Mouse (Mus musculus) cerebellum, adult 2 months (tissue): ENCODE results near the gene Hnrnpl. TPM values are rescaled to one million over a fixed set of nuclear protein-coding genes. Genes with fewer than 3 reads are reported as not detected.

Experiments used
- DNase-seq, 2 experiments: peaks; one replicate each; pipeline ENCODE4 v3.0.0; 2021
- H3K27ac ChIP-seq: fragments of 200-500 bp; 2 replicates; pipeline ENCODE4 v1.5.1; 2012; ENCODE audit warnings: low read length, control low read depth, inconsistent platforms; ENCODE audit not compliant: insufficient read depth
- H3K27me3 ChIP-seq: fragments of 200-500 bp; 2 replicates; pipeline ENCODE4 v1.6.1; 2012; ENCODE audit warnings: inconsistent platforms, mild to moderate bottlenecking, low read length, moderate library complexity; ENCODE audit not compliant: control insufficient read depth, insufficient read depth
- H3K4me1 ChIP-seq: fragments of 200-500 bp; 2 replicates; pipeline ENCODE4 v1.6.1; 2011; ENCODE audit warnings: low read length; ENCODE audit not compliant: control insufficient read depth, insufficient read depth
- H3K4me3 ChIP-seq: fragments of 200-500 bp; replicated peaks from 2 replicates; pipeline ENCODE3; 2011; ENCODE audit warnings: mild to moderate bottlenecking, low read depth, low read length, control low read depth; ENCODE audit not compliant: insufficient read depth
- CTCF ChIP-seq: fragments of 200-500 bp; IDR thresholded peaks from 2 replicates; pipeline ENCODE4 v1.5.1; 2011; ENCODE audit warnings: low read depth, mild to moderate bottlenecking, control low read depth, low read length, moderate library complexity, borderline replicate concordance; ENCODE audit not compliant: insufficient read depth
- POLR2A ChIP-seq: fragments of 200-500 bp; IDR thresholded peaks from 2 replicates; pipeline ENCODE4 v1.6.1; 2011; ENCODE audit warnings: low read length, control low read depth, borderline replicate concordance; ENCODE audit not compliant: insufficient read depth
- WGBS: fragments of 180-500 bp; shearing (Covaris S2); methylation state at CpG from one replicate; pipeline ENCODE4 v1.1.7; 2018; 5-methylcytosine and 5-hydroxymethylcytosine counted together
- polyA plus RNA-seq: library from polyadenylated mRNA; depleted of rRNA; stranded (reverse); fragments of >200 nt; gene quantifications from 2 replicates; pipeline ENCODE4 v1.2.3, GENCODE M21; 2012; rRNA removed

Gene Hnrnpl
- 366 and 379 TPM in 2 replicates for polyA plus RNA-seq

GRCm38 (mm10) chr7:28808221-28808941 lies at the start of gene Hnrnpl:
TSS of gene Hnrnpl (plus strand) at chr7:28808541.
- Histone ChIP-seq H3K27me3 (no peaks in the 10 kb centered on the region), H3K4me1 (no peaks in the 10 kb centered on the region; the same call in 1 of the 2 replicates), H3K27ac (peak within 1 kb of the TSS; percentile 95), H3K4me3 (peak within 1 kb of the TSS; percentile 72)
- TF ChIP-seq POLR2A (no peak), CTCF (no peak)
- DNase-seq, result peak; percentile 52 to 62
- WGBS, result under 1% methylated on average over 35 of the region's 35 CpGs

GRCm38 (mm10) chr7:28758623-28759022 lies 49.7 kb upstream of the Hnrnpl start:
- no peak for DNase-seq
- Histone ChIP-seq H3K4me3 (no peak overlapping the region), H3K27me3 (no peaks in the 10 kb centered on the region; the same call in 1 of the 2 replicates), H3K4me1 (no peaks in the 10 kb centered on the region; the same call in 1 of the 2 replicates), H3K27ac (no peak overlapping the region)
- 83% methylated on average over 13 of the region's 13 CpGs for WGBS
- TF ChIP-seq CTCF (no peak), POLR2A (no peak)

- 93% methylated on average over 9 of the region's 9 CpGs for WGBS
- DNase-seq, result no peak
- no peak overlapping the region for H3K4me3 ChIP-seq
- TF ChIP-seq POLR2A (no peak), CTCF (no peak)
- H3K27me3 ChIP-seq, result no peaks in the 10 kb centered on the region
- no peak overlapping the region for H3K27ac ChIP-seq
- no peaks in the 10 kb centered on the region; the same call in 1 of the 2 replicates for H3K4me1 ChIP-seq
Observed at GRCm38 (mm10) chr7:28761907-28762306, 46.4 kb upstream of the Hnrnpl start.

GRCm38 (mm10) chr7:28765211-28765610 lies 43.1 kb upstream of the Hnrnpl start:
- 83% methylated on average over 6 of the region's 6 CpGs for WGBS
- DNase-seq, result no peak
- Histone ChIP-seq H3K27me3 (no peaks in the 10 kb centered on the region), H3K4me3 (peak overlapping the region; percentile 60), H3K27ac (no peak overlapping the region), H3K4me1 (peaks cover 5% of the 10 kb centered on the region)
- TF ChIP-seq POLR2A, result no peak
- no peak for TF ChIP-seq CTCF

GRCm38 (mm10) chr7:28766173-28766879 lies 42.0 kb upstream of the Hnrnpl start, which contains the start of gene Sirt2:
TSS of gene Sirt2 (plus strand) at chr7:28766735.
- Histone ChIP-seq H3K27ac (no peak within 1 kb of the TSS), H3K4me3 (peak within 1 kb of the TSS; percentile 60), H3K27me3 (no peaks in the 10 kb centered on the region), H3K4me1 (peaks cover 8% of the 10 kb centered on the region)
- under 1% methylated on average over 45 of the region's 45 CpGs for WGBS
- peak; percentile 98 to 99 for DNase-seq
- peak; percentile 42; the same call in 1 of the 2 replicates for TF ChIP-seq POLR2A
- no peak for TF ChIP-seq CTCF

DNA sequence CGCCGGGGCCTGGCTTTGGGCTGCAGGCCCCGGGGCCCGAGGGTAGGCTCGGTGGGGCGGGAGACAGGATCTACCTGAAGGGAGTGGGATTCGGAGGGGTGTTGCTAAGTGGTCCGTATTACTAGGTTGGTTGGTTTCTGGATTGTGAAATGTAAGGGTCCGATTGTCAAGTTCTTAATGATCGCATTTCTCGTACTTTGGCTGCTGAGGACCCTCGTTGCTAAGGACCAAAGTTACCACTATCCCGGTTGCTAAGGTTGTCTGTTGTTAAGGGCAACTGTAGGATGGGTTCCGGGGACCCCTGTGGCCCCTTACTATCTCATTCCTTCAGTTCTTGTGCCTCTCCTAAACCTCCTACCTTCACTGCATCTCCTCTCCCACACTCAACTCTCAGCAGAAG lies 41.4 kb upstream of the Hnrnpl start:
- Histone ChIP-seq H3K4me1 (peaks cover 11% of the 10 kb centered on the region), H3K27me3 (no peaks in the 10 kb centered on the region), H3K4me3 (peak overlapping the region; percentile 59), H3K27ac (no peak overlapping the region)
- WGBS, result 1% methylated on average over 14 of the region's 14 CpGs
- TF ChIP-seq CTCF, result no peak
- no peak for TF ChIP-seq POLR2A
- DNase-seq, result no peak

DNA sequence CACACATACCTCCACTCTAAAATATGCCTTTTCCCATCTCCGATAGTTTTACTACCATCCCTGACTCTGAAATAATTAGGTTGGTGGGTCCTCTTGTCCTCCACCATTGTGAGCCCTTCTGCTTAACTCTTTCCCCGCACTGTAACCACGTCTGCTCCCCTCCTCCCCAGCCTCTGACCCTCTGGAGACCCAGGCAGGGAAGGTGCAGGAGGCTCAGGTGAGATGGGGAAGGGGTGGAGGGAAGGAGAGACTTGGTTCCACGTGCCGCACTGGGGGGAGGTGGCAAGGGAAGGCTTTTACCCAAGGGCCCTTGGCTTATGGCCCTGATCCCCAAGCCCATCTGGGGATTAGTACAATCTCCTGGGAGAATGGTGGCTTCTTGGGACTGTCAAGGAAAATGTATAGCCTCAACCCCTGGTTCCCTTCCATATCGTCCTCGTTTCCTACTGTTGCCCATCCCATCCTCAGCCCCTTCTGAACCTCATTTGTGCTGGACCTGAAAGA lies 40.8 kb upstream of the Hnrnpl start, which contains the start of gene Nfkbib:
TSS of gene Nfkbib (minus strand) at position 51 of the 504 bp plus-strand sequence.
- no peak within 1 kb of the TSS for H3K27ac ChIP-seq
- no peaks in the 10 kb centered on the region for H3K27me3 ChIP-seq
- peak in 1 of 2 experiments; percentile 24 for DNase-seq
- WGBS, result 52% methylated on average over 7 of the region's 7 CpGs
- H3K4me1 ChIP-seq, result peaks cover 11% of the 10 kb centered on the region
- TF ChIP-seq CTCF, result no peak
- TF ChIP-seq POLR2A, result no peak
- H3K4me3 ChIP-seq, result peak within 1 kb of the TSS; percentile 60
